Mouse (Mus musculus) 3134 (cell line): Measurements from ENCODE around the gene Bdh1.

ENCODE experiments used
- DNase-seq: peaks from one replicate; pipeline ENCODE4 v3.0.0-alpha.2; 2011; ENCODE audit warnings: low spot score; ENCODE audit not compliant: insufficient read length; ENCODE audit errors: extremely low read depth

Bdh1 gene

GRCm38 (mm10) chr16:31428335-31428674 is 6.2 kb downstream of the Bdh1 start:
- no peak for DNase-seq

DNA sequence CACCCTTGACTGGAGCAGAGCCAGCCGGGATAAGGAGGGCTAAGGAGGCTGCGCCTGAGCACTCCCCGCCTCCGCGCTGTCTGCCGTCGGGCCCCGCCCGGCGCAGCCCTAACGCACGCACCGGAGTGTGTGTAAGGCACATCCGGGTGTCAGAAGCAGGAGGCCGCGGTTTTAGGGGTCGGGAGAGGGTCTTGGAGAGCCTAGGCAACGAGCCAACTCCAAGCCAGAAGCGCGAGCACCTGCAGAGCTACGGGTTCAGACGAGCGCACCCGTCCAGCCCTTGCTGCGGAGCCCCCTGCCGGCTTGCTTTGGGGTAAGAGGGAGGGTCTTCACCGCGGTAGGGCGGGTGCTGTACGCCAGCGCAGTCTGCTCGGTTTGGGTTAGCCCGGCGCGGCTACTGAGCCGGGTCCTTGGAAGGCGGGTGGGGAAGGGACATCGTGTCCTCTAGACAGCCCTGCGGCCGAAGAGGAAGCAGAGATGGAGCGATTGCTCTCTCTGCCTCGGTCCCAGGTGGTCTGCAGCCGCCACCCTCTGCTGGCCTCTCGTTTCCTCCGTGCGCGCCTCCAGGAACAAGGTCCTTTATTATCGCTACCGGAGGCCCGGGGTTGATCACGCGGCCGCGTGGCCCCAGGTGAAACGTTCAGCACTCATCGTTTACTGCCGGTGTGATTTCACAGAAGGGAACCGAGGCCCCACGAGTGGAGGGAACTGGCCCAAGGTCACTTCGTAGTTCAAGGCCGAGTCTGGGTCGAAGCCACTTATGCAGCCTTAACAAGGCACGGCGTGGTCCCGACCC is 6.8 kb downstream of the Bdh1 start:
- DNase-seq, result no peak

GRCm38 (mm10) chr16:31429471-31430155 is 7.5 kb downstream of the Bdh1 start:
- no peak for DNase-seq

GRCm38 (mm10) chr16:31433466-31434110 is 11.5 kb downstream of the Bdh1 start:
- no peak for DNase-seq

GRCm38 (mm10) chr16:31435146-31435545 is 13.1 kb downstream of the Bdh1 start:
- no peak for DNase-seq

DNA sequence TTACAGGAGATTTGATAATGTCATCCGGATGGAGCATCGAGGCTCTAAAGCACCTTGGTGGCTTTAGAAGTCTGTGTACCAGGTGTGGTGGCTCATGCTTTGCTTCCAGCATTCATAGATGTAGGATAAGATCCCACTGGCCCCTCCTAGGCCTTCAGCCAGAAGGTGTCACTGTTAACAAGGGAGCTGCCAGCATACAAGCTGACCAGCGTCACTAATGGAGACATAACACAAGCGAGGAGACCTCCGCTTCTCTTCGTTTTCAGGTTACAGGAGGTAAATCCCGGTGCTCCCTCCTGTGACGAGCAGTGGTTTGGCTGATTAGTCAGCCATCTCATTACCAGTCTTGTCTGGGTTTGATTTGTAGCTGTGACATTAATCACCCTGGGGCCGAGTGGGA is 14.0 kb downstream of the Bdh1 start:
- no peak for DNase-seq

DNA sequence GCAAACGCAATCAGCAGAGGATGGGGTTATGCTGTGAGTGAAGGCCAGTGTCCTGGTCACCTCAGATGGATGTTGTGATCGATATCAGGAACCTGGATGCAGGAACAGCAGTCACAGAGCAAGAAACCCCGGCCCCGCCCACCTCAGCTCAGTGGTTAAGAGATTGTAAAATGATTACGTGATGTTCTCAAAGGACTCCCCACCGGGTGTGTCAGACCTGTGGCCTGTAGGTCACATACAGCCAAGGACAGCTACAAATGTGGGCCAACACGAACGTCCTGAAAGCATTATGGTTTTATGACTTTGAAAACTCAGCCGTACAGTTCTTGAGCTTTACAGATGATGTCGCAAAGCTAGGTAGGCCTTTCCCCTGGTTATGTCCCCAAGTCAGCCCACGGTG is 15.3 kb downstream of the Bdh1 start:
- no peak for DNase-seq

DNA sequence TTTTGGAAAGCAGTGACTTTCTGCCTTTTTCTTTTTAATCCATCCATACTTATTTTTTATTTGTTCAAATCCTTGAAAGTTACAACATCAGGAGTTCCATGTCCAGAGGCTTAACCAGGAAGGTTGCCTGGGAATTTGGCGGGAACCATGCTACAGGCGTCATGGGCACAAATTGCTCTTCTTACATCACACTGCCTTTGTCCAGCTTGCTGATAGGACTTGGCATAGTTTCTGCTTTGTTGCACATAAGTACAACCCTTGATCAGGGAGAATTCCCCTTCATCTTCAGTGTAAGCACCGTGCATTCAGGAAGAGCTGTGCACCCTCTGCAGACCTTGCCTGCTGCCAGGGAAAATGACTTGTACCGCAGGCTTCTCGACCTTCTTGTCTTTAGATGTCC is 17.4 kb downstream of the Bdh1 start:
- no peak for DNase-seq

GRCm38 (mm10) chr16:31440046-31440445 is 18.0 kb downstream of the Bdh1 start:
- DNase-seq, result no peak

DNA sequence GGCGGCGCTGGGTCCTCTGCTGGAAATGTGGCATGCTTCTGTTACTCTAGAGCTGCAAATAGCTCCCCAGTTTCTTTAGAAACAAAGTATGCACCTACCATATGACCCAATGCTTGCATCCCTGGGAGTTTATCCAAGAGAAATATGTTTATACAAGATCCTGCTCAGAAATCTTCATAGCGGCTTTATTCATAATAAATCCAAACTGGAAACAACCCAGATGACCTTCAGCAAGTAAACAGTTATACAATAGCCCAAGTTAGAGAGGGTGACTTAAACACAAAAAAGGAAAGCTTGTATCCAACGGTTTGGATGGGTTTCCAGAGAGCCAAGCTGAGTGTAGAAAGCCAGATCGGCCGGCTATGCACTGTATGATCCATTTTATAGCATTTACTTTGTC is 22.4 kb downstream of the Bdh1 start:
- DNase-seq, result no peak

DNA sequence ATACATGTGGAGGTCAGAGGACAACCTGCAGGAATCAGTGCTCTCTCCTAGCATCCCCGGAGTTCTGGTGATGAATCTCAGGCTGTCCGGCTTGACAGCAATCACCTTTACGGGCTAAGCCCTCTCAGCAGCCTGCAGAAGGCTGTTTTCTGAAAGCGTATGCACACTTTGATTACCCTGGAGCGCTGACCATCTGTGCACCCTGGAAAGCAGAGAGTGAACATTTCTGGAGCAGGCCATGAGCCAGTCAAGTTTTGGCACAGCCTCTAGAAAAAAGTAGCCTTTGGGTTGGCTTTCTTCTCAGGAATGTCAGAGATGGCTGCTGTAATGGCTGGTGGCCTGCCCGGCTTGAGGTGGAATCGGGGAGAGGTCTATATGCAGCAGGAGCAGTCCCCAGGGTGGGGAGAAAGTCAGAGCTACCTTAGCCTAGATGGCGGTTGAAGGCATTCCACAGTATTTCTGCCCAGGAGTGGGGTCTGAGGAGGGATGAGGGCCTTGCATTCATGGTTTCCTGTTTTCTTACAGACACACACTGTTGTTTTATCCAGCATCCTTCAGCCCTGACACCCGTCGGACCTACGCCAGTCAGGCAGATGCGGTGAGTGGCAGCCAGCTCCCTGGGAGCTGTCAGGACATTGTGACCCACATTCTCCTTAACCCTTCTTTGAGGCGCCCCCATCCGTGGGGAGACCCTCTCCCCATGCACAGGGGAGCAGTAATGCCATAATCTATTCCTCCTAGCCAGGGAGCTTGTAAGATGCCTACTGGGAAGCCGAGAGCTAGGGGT is 24.2 kb downstream of the Bdh1 start:
- no peak for DNase-seq

- DNase-seq, result no peak
These were observed 27.9 kb downstream of the Bdh1 start for GRCm38 (mm10) chr16:31449973-31450372.

- no peak for DNase-seq
These were observed 29.2 kb downstream of the Bdh1 start for GRCm38 (mm10) chr16:31451235-31451634.

DNA sequence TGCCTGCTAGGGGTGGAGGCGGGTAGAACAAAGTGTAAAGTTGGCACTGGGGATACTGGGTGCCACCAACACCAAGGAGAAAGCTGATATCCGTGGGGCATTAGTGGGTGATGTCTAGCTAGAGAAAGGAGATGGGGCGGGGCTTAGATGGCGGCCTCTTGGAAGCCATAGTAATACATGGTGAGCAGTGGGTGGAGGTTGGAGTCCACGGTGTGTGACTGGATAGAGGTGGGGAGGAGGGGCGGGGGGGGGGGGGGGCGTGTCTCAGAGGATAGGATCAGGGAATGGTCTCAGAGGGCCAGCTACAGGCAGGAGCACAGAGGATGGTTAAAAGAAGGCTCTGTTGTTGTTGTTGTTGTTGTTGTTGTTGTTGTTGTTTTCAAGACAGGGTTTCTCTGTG is 30.4 kb downstream of the Bdh1 start:
- DNase-seq, result no peak

- peak; percentile 71 for DNase-seq
These were observed 31.9 kb downstream of the Bdh1 start for GRCm38 (mm10) chr16:31454013-31454412.

DNA sequence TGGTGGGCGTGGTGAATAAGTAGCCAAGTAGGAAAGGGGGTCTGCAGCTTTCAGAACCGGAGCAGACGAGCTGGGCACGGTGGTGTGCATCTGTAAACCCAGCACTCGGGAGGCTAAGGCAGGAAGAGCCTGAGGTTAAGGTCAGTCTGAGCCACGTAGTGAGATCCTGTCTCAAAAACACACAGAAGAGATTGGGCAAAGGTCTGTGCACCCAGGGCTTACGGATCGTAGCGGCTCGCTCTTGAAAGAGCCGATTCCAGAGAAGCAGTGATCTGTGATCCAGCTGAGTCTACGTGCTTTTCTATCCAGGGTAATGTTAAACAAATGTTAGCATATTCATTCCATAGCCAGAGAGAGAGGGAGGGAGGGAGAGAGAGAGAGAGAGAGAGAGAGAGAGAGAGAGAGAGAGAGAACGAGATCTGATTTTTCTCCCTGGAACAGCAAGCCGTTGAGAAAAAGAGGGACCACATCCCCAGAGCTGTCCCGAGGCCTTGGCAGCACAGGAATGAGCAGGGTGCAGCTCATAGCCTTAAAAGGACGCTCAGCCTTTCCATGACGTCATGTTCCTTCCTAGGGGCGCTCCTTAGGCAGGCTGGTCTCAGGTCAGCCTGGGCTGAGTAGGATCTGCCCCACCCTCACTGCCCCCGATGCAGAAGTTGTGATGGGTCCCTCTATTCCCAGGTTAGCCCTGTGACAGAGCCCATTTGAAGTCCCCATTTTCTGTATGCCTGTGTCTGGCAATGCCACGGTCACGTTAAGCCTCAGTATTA is 33.4 kb downstream of the Bdh1 start:
- no peak for DNase-seq

- DNase-seq, result no peak
These were observed 36.3 kb downstream of the Bdh1 start for GRCm38 (mm10) chr16:31458229-31458918.

- DNase-seq, result no peak
These were observed 37.9 kb downstream of the Bdh1 start for GRCm38 (mm10) chr16:31459968-31460461.

- no peak for DNase-seq
These were observed 38.4 kb downstream of the Bdh1 start for GRCm38 (mm10) chr16:31460506-31460905.

DNA sequence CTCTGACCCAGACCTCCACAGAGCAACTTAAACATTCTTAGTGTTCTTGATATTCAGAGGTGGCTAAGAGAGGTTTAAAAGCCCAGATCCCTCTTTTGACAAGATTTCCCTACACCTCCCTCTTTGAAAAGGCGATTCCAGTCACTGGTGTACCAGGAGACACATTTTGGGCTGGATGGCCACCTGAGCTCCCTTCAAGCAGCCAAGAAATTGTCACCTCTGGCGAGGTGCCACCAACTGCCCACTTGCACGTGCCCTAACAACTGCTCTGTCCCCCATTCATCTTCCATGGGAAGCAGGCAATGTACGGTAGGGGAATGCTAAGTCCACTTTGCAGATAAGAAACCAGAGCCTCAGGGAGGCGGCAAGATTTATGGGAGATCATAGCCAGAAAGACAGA is 39.0 kb downstream of the Bdh1 start:
- DNase-seq, result no peak
